Mouse (Mus musculus): ENCODE results near the gene Clic3. TPM values are rescaled to one million over a fixed set of nuclear protein-coding genes. Genes with fewer than 3 reads are reported as not detected.

Clic3 gene
- polyA plus RNA-seq, 1 experiment from 2014 or later = 3.3 TPM

Small RNA genes within 50 kb of the gene (microRNA-seq; reads per million reads assigned to microRNA genes)
- gene Mir3087 = not detected

Other genes starting within 250 kb of the Clic3 start
- 96.7 and 102 TPM in 2 replicates for gene Nelfb, start 245.3 kb upstream of the Clic3 start, polyA plus RNA-seq (2015; fragmentation: Nextera tagmentation; extraction: Ambion mirVana)
- gene Stpg3, start 242.2 kb upstream of the Clic3 start, polyA plus RNA-seq (2015; fragmentation: Nextera tagmentation; extraction: Ambion mirVana) = not detected in 2 replicates
- gene Fam166a, start 238.1 kb upstream of the Clic3 start, polyA plus RNA-seq (2015; fragmentation: Nextera tagmentation; extraction: Ambion mirVana) = 1.2 TPM in 1 of 2 replicates, not detected in the other
- 399 and 409 TPM in 2 replicates for gene Tubb4b, start 232.1 kb upstream of the Clic3 start, polyA plus RNA-seq (2015; fragmentation: Nextera tagmentation; extraction: Ambion mirVana)
- gene Slc34a3, start 222.5 kb upstream of the Clic3 start, polyA plus RNA-seq (2015; fragmentation: Nextera tagmentation; extraction: Ambion mirVana) = not detected in 2 replicates
- not detected in 2 replicates for gene Rnf224, start 220.1 kb upstream of the Clic3 start, polyA plus RNA-seq (2015; fragmentation: Nextera tagmentation; extraction: Ambion mirVana)
- gene Rnf208, start 214.6 kb upstream of the Clic3 start, polyA plus RNA-seq (2015; fragmentation: Nextera tagmentation; extraction: Ambion mirVana) = 79.1 and 80.4 TPM in 2 replicates
- 0.20 TPM in 1 of 2 replicates, not detected in the other for gene Cysrt1, start 214.4 kb upstream of the Clic3 start, polyA plus RNA-seq (2015; fragmentation: Nextera tagmentation; extraction: Ambion mirVana)
- 6.5 and 6.8 TPM in 2 replicates for gene AL732309.1, start 210.0 kb upstream of the Clic3 start, polyA plus RNA-seq (2015; fragmentation: Nextera tagmentation; extraction: Ambion mirVana)
- 16.4 and 19.7 TPM in 2 replicates for gene Tmem203, start 201.4 kb upstream of the Clic3 start, polyA plus RNA-seq (2015; fragmentation: Nextera tagmentation; extraction: Ambion mirVana)
- 15.6 and 16.5 TPM in 2 replicates for gene Tprn, start 194.2 kb upstream of the Clic3 start, polyA plus RNA-seq (2015; fragmentation: Nextera tagmentation; extraction: Ambion mirVana)
- 209 and 225 TPM in 2 replicates for gene Ssna1, start 184.4 kb upstream of the Clic3 start, polyA plus RNA-seq (2015; fragmentation: Nextera tagmentation; extraction: Ambion mirVana)
- 148 and 150 TPM in 2 replicates for gene Anapc2, start 184.4 kb upstream of the Clic3 start, polyA plus RNA-seq (2015; fragmentation: Nextera tagmentation; extraction: Ambion mirVana)
- gene Tmem210, start 168.7 kb upstream of the Clic3 start, polyA plus RNA-seq (2015; fragmentation: Nextera tagmentation; extraction: Ambion mirVana) = not detected in 2 replicates
- not detected in 2 replicates for gene Lrrc26, start 166.9 kb upstream of the Clic3 start, polyA plus RNA-seq (2015; fragmentation: Nextera tagmentation; extraction: Ambion mirVana)
- gene Grin1, start 137.7 kb upstream of the Clic3 start, polyA plus RNA-seq (2015; fragmentation: Nextera tagmentation; extraction: Ambion mirVana) = 19.1 and 21.5 TPM in 2 replicates
- 52.6 and 61.1 TPM in 2 replicates for gene Man1b1, start 124.5 kb upstream of the Clic3 start, polyA plus RNA-seq (2015; fragmentation: Nextera tagmentation; extraction: Ambion mirVana)
- 25.5 and 29.3 TPM in 2 replicates for gene Dpp7, start 100.5 kb upstream of the Clic3 start, polyA plus RNA-seq (2015; fragmentation: Nextera tagmentation; extraction: Ambion mirVana)
- 4.1 and 5.1 TPM in 2 replicates for gene Uap1l1, start 91.2 kb upstream of the Clic3 start, polyA plus RNA-seq (2015; fragmentation: Nextera tagmentation; extraction: Ambion mirVana)
- gene Sapcd2, start 84.5 kb upstream of the Clic3 start, polyA plus RNA-seq (2015; fragmentation: Nextera tagmentation; extraction: Ambion mirVana) = 31.9 and 32.6 TPM in 2 replicates
- gene Entpd2, start 61.0 kb upstream of the Clic3 start, polyA plus RNA-seq (2015; fragmentation: Nextera tagmentation; extraction: Ambion mirVana) = 3.6 and 4.8 TPM in 2 replicates
- 406 and 408 TPM in 2 replicates for gene Npdc1, start 57.5 kb upstream of the Clic3 start, polyA plus RNA-seq (2015; fragmentation: Nextera tagmentation; extraction: Ambion mirVana)
- gene Fut7, start 33.6 kb upstream of the Clic3 start, polyA plus RNA-seq (2015; fragmentation: Nextera tagmentation; extraction: Ambion mirVana) = 0.20 TPM in 1 of 2 replicates, not detected in the other
- 11.6 and 14.1 TPM in 2 replicates for gene Abca2, start 28.1 kb upstream of the Clic3 start, polyA plus RNA-seq (2015; fragmentation: Nextera tagmentation; extraction: Ambion mirVana)
- gene Paxx, start 4.3 kb downstream of the Clic3 start, polyA plus RNA-seq (2015; fragmentation: Nextera tagmentation; extraction: Ambion mirVana) = 100 and 101 TPM in 2 replicates
- 112 and 123 TPM in 2 replicates for gene Ptgds, start 13.2 kb downstream of the Clic3 start, polyA plus RNA-seq (2015; fragmentation: Nextera tagmentation; extraction: Ambion mirVana)
- not detected in 2 replicates for gene Lcn12, start 37.1 kb downstream of the Clic3 start, polyA plus RNA-seq (2015; fragmentation: Nextera tagmentation; extraction: Ambion mirVana)
- 128 and 130 TPM in 2 replicates for gene Fbxw5, start 43.9 kb downstream of the Clic3 start, polyA plus RNA-seq (2015; fragmentation: Nextera tagmentation; extraction: Ambion mirVana)
- 3.4 and 4.7 TPM in 2 replicates for gene C8g, start 44.9 kb downstream of the Clic3 start, polyA plus RNA-seq (2015; fragmentation: Nextera tagmentation; extraction: Ambion mirVana)
- gene Traf2, start 90.1 kb downstream of the Clic3 start, polyA plus RNA-seq (2015; fragmentation: Nextera tagmentation; extraction: Ambion mirVana) = 28.2 and 28.6 TPM in 2 replicates
- 368 and 393 TPM in 2 replicates for gene Edf1, start 101.0 kb downstream of the Clic3 start, polyA plus RNA-seq (2015; fragmentation: Nextera tagmentation; extraction: Ambion mirVana)
- 4.2 and 5.3 TPM in 2 replicates for gene Mamdc4, start 118.0 kb downstream of the Clic3 start, polyA plus RNA-seq (2015; fragmentation: Nextera tagmentation; extraction: Ambion mirVana)
- gene Phpt1, start 118.4 kb downstream of the Clic3 start, polyA plus RNA-seq (2015; fragmentation: Nextera tagmentation; extraction: Ambion mirVana) = 151 and 158 TPM in 2 replicates
- 5.5 and 5.9 TPM in 2 replicates for gene Ajm1, start 124.9 kb downstream of the Clic3 start, polyA plus RNA-seq (2015; fragmentation: Nextera tagmentation; extraction: Ambion mirVana)
- gene Rabl6, start 151.7 kb downstream of the Clic3 start, polyA plus RNA-seq (2015; fragmentation: Nextera tagmentation; extraction: Ambion mirVana) = 78.8 and 81.1 TPM in 2 replicates
- 0.14 and 0.20 TPM in 2 replicates for gene Ccdc183, start 160.8 kb downstream of the Clic3 start, polyA plus RNA-seq (2015; fragmentation: Nextera tagmentation; extraction: Ambion mirVana)
- gene Tmem141, start 165.2 kb downstream of the Clic3 start, polyA plus RNA-seq (2015; fragmentation: Nextera tagmentation; extraction: Ambion mirVana) = 23.8 and 25.0 TPM in 2 replicates
- gene Fcna, start 171.2 kb downstream of the Clic3 start, polyA plus RNA-seq (2015; fragmentation: Nextera tagmentation; extraction: Ambion mirVana) = 2.2 and 2.7 TPM in 2 replicates
- not detected in 2 replicates for gene Lcn8, start 196.3 kb downstream of the Clic3 start, polyA plus RNA-seq (2015; fragmentation: Nextera tagmentation; extraction: Ambion mirVana)
- not detected in 2 replicates for gene Lcn5, start 201.1 kb downstream of the Clic3 start, polyA plus RNA-seq (2015; fragmentation: Nextera tagmentation; extraction: Ambion mirVana)
- gene Lcn6, start 219.9 kb downstream of the Clic3 start, polyA plus RNA-seq (2015; fragmentation: Nextera tagmentation; extraction: Ambion mirVana) = not detected in 2 replicates
- gene Lcn10, start 225.9 kb downstream of the Clic3 start, polyA plus RNA-seq (2015; fragmentation: Nextera tagmentation; extraction: Ambion mirVana) = not detected in 2 replicates
- not detected in 2 replicates for gene Obp2a, start 243.2 kb downstream of the Clic3 start, polyA plus RNA-seq (2015; fragmentation: Nextera tagmentation; extraction: Ambion mirVana)
- gene Bmyc, start 249.9 kb downstream of the Clic3 start, polyA plus RNA-seq (2015; fragmentation: Nextera tagmentation; extraction: Ambion mirVana) = 115 TPM in 2 replicates

Data from forebrain, embryonic 15.5 days (tissue).